Mouse (Mus musculus) gastrocnemius, adult 2 months (tissue): ENCODE results near the gene Tmem208. TPM values are rescaled to one million over a fixed set of nuclear protein-coding genes. Genes with fewer than 3 reads are reported as not detected.

Experiments used
- DNase-seq: peaks from one replicate; pipeline ENCODE4 v3.0.0; 2022
- H3K27ac ChIP-seq: fragments of 200-600 bp; 2 replicates; pipeline ENCODE4 v1.8.1; 2022; ENCODE audit warnings: mild to moderate bottlenecking
- H3K4me3 ChIP-seq: fragments of 200-600 bp; 2 replicates; pipeline ENCODE4 v1.8.1; 2022; ENCODE audit warnings: mild to moderate bottlenecking, moderate library complexity
- CTCF ChIP-seq: fragments of 200-600 bp; IDR thresholded peaks from 2 replicates; pipeline ENCODE4 v1.8.1; 2022; ENCODE audit warnings: antibody characterized with exemption, mild to moderate bottlenecking, moderate library complexity
- intact Hi-C: fragments of 180-260 bp; cut with DNase I; formaldehyde crosslinking; loops from one replicate; pipeline ENCODE4 v1.15.1; 2025
- total RNA-seq, 2 experiments: library from RNA; stranded (reverse); gene quantifications; 2 replicates each; pipeline ENCODE4 v1.2.3; 2021

The Tmem208 gene
- total RNA-seq, 2 experiments from 2014 or later = 20.1 to 24.6 TPM

GRCm38 (mm10) chr8:105353583-105354135, 27.5 kb downstream of the Tmem208 start:
- Histone ChIP-seq H3K4me3 (no peak overlapping the region), H3K27ac (no peak overlapping the region)
- TF ChIP-seq CTCF = no peak
- peak; percentile 15 for DNase-seq
- intact Hi-C loops = no loop called here

GRCm38 (mm10) chr8:105354549-105354948, 28.4 kb downstream of the Tmem208 start:
- Histone ChIP-seq H3K4me3 (no peak overlapping the region), H3K27ac (peak overlapping the region; percentile 50; the same call in 1 of the 2 replicates)
- no peak for TF ChIP-seq CTCF
- intact Hi-C loops = no loop called here
- peak; percentile 7 for DNase-seq

- intact Hi-C loops = no loop called here
- peak; percentile 50 for DNase-seq
- Histone ChIP-seq H3K27ac (peak overlapping the region; percentile 53; the same call in 1 of the 2 replicates), H3K4me3 (peak overlapping the region; percentile 34)
- no peak for TF ChIP-seq CTCF
Measured at GRCm38 (mm10) chr8:105355179-105356024, 29.2 kb downstream of the Tmem208 start.

- peak; percentile 18 for DNase-seq
- intact Hi-C loops = no loop called here
- H3K27ac ChIP-seq = no peak overlapping the region
- no peak for TF ChIP-seq CTCF
- no peak overlapping the region for H3K4me3 ChIP-seq
Measured at GRCm38 (mm10) chr8:105356681-105357080, 30.5 kb downstream of the Tmem208 start.

- intact Hi-C loops = loop anchor here (2.0 kb wide), 1 partner anchor 118 kb away; no protein-coding TSS in a partner anchor
- no peak overlapping the region for H3K27ac ChIP-seq
- DNase-seq = no peak
- no peak for TF ChIP-seq CTCF
- no peak overlapping the region for H3K4me3 ChIP-seq
Measured at GRCm38 (mm10) chr8:105359208-105359607, 33.1 kb downstream of the Tmem208 start.

GRCm38 (mm10) chr8:105359646-105360045, 33.5 kb downstream of the Tmem208 start:
- Histone ChIP-seq H3K27ac (no peak overlapping the region), H3K4me3 (no peak overlapping the region)
- intact Hi-C loops = loop anchor here (2.0 kb wide), 1 partner anchor 117 kb away; no protein-coding TSS in a partner anchor
- peak; percentile 60 for TF ChIP-seq CTCF
- no peak for DNase-seq

- intact Hi-C loops = no loop called here
- no peak for TF ChIP-seq CTCF
- H3K4me3 ChIP-seq = no peak overlapping the region
- peak; percentile 44 for DNase-seq
- H3K27ac ChIP-seq = no peak overlapping the region
Measured at GRCm38 (mm10) chr8:105361751-105362702, 35.9 kb downstream of the Tmem208 start.

- no peak overlapping the region for H3K4me3 ChIP-seq
- no peak overlapping the region for H3K27ac ChIP-seq
- intact Hi-C loops = loop anchor here (2.0 kb wide), 1 partner anchor 32 kb away; no protein-coding TSS in a partner anchor
- peak; percentile 68 for TF ChIP-seq CTCF
- peak; percentile 21 for DNase-seq
Measured at GRCm38 (mm10) chr8:105367107-105367506, 41.0 kb downstream of the Tmem208 start.

- Histone ChIP-seq H3K4me3 (no peak overlapping the region), H3K27ac (no peak overlapping the region)
- DNase-seq = peak; percentile 16
- intact Hi-C loops = no loop called here
- no peak for TF ChIP-seq CTCF
Measured at GRCm38 (mm10) chr8:105372473-105372872, 46.3 kb downstream of the Tmem208 start.

- Histone ChIP-seq H3K27ac (no peak within 1 kb of the TSS), H3K4me3 (no peak within 1 kb of the TSS)
- TF ChIP-seq CTCF = no peak
- intact Hi-C loops = no loop called here
- peak; percentile 16 for DNase-seq
Measured at GRCm38 (mm10) chr8:105373032-105373431, 46.9 kb downstream of the Tmem208 start, which contains the start of gene Plekhg4. Gene Plekhg4, plus strand, starts transcription at chr8:105373274.

- no peak overlapping the region for H3K4me3 ChIP-seq
- intact Hi-C loops = no loop called here
- peak; percentile 49 for TF ChIP-seq CTCF
- no peak overlapping the region for H3K27ac ChIP-seq
- DNase-seq = peak; percentile 30
Measured at GRCm38 (mm10) chr8:105374513-105374966, 48.4 kb downstream of the Tmem208 start.

- Histone ChIP-seq H3K4me3 (no peak overlapping the region), H3K27ac (no peak overlapping the region; the same call in 1 of the 2 replicates)
- no peak for TF ChIP-seq CTCF
- intact Hi-C loops = no loop called here
- DNase-seq = peak; percentile 50
Measured at GRCm38 (mm10) chr8:105378673-105379072, 52.5 kb downstream of the Tmem208 start.
